Mouse (Mus musculus) liver, embryonic 14.5 days (tissue): ENCODE results near the gene March6.

ENCODE experiments used
- CTCF ChIP-seq: IDR thresholded peaks from 2 replicates; pipeline ENCODE4 v1.5.1; 2016; ENCODE audit warnings: antibody characterized with exemption, low read depth, control low read depth
- EP300 ChIP-seq: IDR thresholded peaks from 2 replicates; pipeline ENCODE4 v1.6.1; 2016; ENCODE audit warnings: antibody characterized with exemption, low read depth

DNA sequence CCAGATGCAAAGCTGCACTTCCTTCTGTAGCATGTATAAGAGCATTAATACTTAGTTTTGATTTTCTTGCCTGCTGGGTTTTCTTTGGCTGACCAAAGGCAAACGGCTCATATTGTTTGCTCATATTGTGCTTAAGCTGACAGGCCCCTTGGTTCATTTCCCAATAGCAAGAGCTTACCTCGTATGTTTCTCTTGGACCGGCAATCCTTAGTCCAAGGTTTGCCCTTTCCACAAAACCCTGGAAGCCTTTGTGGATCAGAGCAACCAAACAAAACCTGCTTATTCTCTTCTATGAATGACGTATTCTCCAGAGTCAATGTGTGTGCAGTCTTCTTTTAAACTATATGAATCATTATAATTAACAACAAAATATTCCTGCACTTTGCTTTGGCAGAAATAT, 19.5 kb upstream of the March6 start:
- TF ChIP-seq CTCF (no peak), EP300 (no peak)
